Mouse (Mus musculus) E14TG2a.4 (cell line): ENCODE data around the gene Mllt6.

ENCODE experiments used
- CTCF ChIP-seq: conservative IDR thresholded peaks from 2 replicates; pipeline ENCODE4 v1.5.1; 2014; ENCODE audit warnings: low read length
- POU5F1 ChIP-seq: IDR thresholded peaks from 2 replicates; pipeline ENCODE4 v1.6.1; 2014; ENCODE audit warnings: low read length, borderline replicate concordance

DNA sequence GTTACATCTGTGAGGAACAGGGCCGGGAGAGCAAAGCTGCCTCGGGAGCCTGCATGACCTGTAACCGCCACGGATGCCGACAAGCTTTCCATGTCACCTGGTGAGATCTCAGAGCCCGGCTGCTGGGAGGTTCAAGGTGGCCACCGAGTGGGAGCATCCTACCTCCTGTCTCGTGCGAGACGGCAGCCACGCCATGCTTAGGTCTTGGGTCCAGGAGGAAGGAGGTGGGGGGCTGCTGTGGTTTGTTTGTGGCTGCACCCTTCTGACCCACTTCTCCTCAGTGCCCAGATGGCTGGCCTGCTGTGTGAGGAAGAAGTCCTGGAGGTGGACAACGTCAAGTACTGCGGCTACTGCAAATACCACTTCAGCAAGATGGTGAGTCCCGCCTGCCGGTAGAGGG is 3.6 kb downstream of the Mllt6 start:
- no peak for TF ChIP-seq CTCF
- no peak for TF ChIP-seq POU5F1
